Mouse (Mus musculus) myocyte (in vitro differentiated cells): ENCODE data around the gene Lmna.

Source experiments
- POLR2A ChIP-seq: IDR thresholded peaks from one replicate; pipeline ENCODE4 v1.6.1; 2011; ENCODE audit warnings: low read depth, mild to moderate bottlenecking, control low read depth, moderate library complexity; ENCODE audit not compliant: insufficient read length
- POLR2AphosphoS2 ChIP-seq: IDR thresholded peaks from one replicate; pipeline ENCODE4 v1.6.1; 2011; ENCODE audit warnings: low read depth, control low read depth; ENCODE audit not compliant: insufficient read length

- TF ChIP-seq POLR2AphosphoS2, result no peak
- TF ChIP-seq POLR2A, result no peak
Observed at GRCm38 (mm10) chr3:88523027-88523426, 13.3 kb upstream of the Lmna start.
